Mouse (Mus musculus) hindbrain, embryonic 10.5 days (tissue): Measurements from ENCODE around the gene Lad1. TPM values are rescaled to one million over a fixed set of nuclear protein-coding genes. Genes with fewer than 3 reads are reported as not detected.

Experiments used
- DNase-seq: peaks from one replicate; pipeline ENCODE4 v3.0.0-alpha.2; 2017; ENCODE audit warnings: low spot score
- H3K27ac ChIP-seq: fragments of 300-500 bp; sonication (generic); 2 replicates; pipeline ENCODE4 v1.5.1; 2016; ENCODE audit warnings: mild to moderate bottlenecking, moderate library complexity
- H3K27me3 ChIP-seq: fragments of 300-500 bp; sonication (generic); 2 replicates; pipeline ENCODE4 v1.6.1; 2016; ENCODE audit warnings: mild to moderate bottlenecking; ENCODE audit not compliant: poor library complexity, insufficient read depth, severe bottlenecking
- H3K36me3 ChIP-seq: fragments of 300-500 bp; sonication (generic); 2 replicates; pipeline ENCODE4 v1.6.1; 2016; ENCODE audit warnings: mild to moderate bottlenecking, moderate library complexity
- H3K4me1 ChIP-seq: fragments of 300-500 bp; sonication (generic); replicated peaks from 2 replicates; pipeline ENCODE4 v1.6.1; 2016; ENCODE audit warnings: mild to moderate bottlenecking
- H3K4me3 ChIP-seq: fragments of 300-500 bp; sonication (generic); 2 replicates; pipeline ENCODE4 v1.5.1; 2016; ENCODE audit warnings: mild to moderate bottlenecking, moderate library complexity
- H3K9me3 ChIP-seq: fragments of 300-500 bp; sonication (generic); 2 replicates; pipeline ENCODE4 v1.6.1; 2016; ENCODE audit warnings: mild to moderate bottlenecking, moderate library complexity
- WGBS: fragments of 180-500 bp; shearing (Covaris S2); methylation state at CpG from one replicate; pipeline ENCODE4 v1.1.7; 2016; 5-methylcytosine and 5-hydroxymethylcytosine counted together
- polyA plus RNA-seq: library from polyadenylated mRNA; unstranded; fragments of >200 nt; fragmentation: Nextera tagmentation; extraction: Ambion mirVana; gene quantifications from 2 replicates; pipeline ENCODE4 v1.2.1, GENCODE M21; 2016

Lad1 gene
- polyA plus RNA-seq, 1 experiment from 2014 or later, result 1.0 TPM

- H3K4me3 ChIP-seq, result no peak overlapping the region
- H3K27ac ChIP-seq, result no peak overlapping the region
- H3K27me3 ChIP-seq, result peaks cover 57% of the 10 kb centered on the region
- no peaks in the 10 kb centered on the region for H3K9me3 ChIP-seq
- H3K4me1 ChIP-seq, result 0 out of 2 replicates have a peak, but pooled peaks cover 6% of the 10 kb centered on the region
- WGBS, result 51% methylated on average over 2 of the region's 2 CpGs
- no peaks in the 10 kb centered on the region for H3K36me3 ChIP-seq
- no peak for DNase-seq
Measured at GRCm38 (mm10) chr1:135812618-135813017, 5.8 kb upstream of the Lad1 start.

- no peak for DNase-seq
- Histone ChIP-seq H3K4me1 (peaks cover 6% of the 10 kb centered on the region), H3K4me3 (no peak overlapping the region), H3K27ac (no peak overlapping the region), H3K36me3 (no peaks in the 10 kb centered on the region), H3K9me3 (no peaks in the 10 kb centered on the region), H3K27me3 (peaks cover 60% of the 10 kb centered on the region)
- 74% methylated on average over 4 of the region's 4 CpGs for WGBS
Measured at GRCm38 (mm10) chr1:135813071-135813470, 5.3 kb upstream of the Lad1 start.

GRCm38 (mm10) chr1:135813687-135814395, 4.6 kb upstream of the Lad1 start:
- H3K27ac ChIP-seq, result no peak overlapping the region
- H3K36me3 ChIP-seq, result no peaks in the 10 kb centered on the region
- H3K4me1 ChIP-seq, result peaks cover 14% of the 10 kb centered on the region
- WGBS, result 85% methylated on average over 5 of the region's 5 CpGs
- no peak overlapping the region for H3K4me3 ChIP-seq
- H3K27me3 ChIP-seq, result peaks cover 66% of the 10 kb centered on the region
- H3K9me3 ChIP-seq, result no peaks in the 10 kb centered on the region
- DNase-seq, result no peak

- Histone ChIP-seq H3K36me3 (no peaks in the 10 kb centered on the region), H3K27me3 (peaks cover 73% of the 10 kb centered on the region), H3K4me3 (no peak overlapping the region), H3K27ac (no peak overlapping the region), H3K9me3 (no peaks in the 10 kb centered on the region), H3K4me1 (peaks cover 20% of the 10 kb centered on the region)
- DNase-seq, result no peak
- WGBS, result 86% methylated on average over 5 of the region's 5 CpGs
Measured at GRCm38 (mm10) chr1:135814531-135814930, 3.9 kb upstream of the Lad1 start.

GRCm38 (mm10) chr1:135817595-135817994, 803 bp upstream of the Lad1 start:
- Histone ChIP-seq H3K27me3 (peaks cover 83% of the 10 kb centered on the region), H3K27ac (no peak overlapping the region), H3K9me3 (no peaks in the 10 kb centered on the region), H3K4me3 (no peak overlapping the region), H3K36me3 (no peaks in the 10 kb centered on the region), H3K4me1 (peaks cover 36% of the 10 kb centered on the region)
- DNase-seq, result no peak
- WGBS, result 65% methylated on average over 4 of the region's 4 CpGs

- Histone ChIP-seq H3K4me3 (0 out of 2 replicates have a peak overlapping the region, but pooled peaks have one; percentile 74), H3K27me3 (peaks cover 84% of the 10 kb centered on the region), H3K36me3 (no peaks in the 10 kb centered on the region), H3K4me1 (peaks cover 34% of the 10 kb centered on the region), H3K9me3 (no peaks in the 10 kb centered on the region), H3K27ac (no peak overlapping the region)
- 78% methylated on average over 10 of the region's 10 CpGs for WGBS
- DNase-seq, result no peak
Measured at GRCm38 (mm10) chr1:135820071-135820470, 1.7 kb downstream of the Lad1 start.

GRCm38 (mm10) chr1:135820736-135821364, 2.5 kb downstream of the Lad1 start:
- Histone ChIP-seq H3K9me3 (no peaks in the 10 kb centered on the region), H3K27ac (no peak overlapping the region), H3K36me3 (no peaks in the 10 kb centered on the region), H3K4me1 (peaks cover 34% of the 10 kb centered on the region), H3K4me3 (no peak overlapping the region), H3K27me3 (peaks cover 77% of the 10 kb centered on the region)
- 77% methylated on average over 16 of the region's 16 CpGs for WGBS
- no peak for DNase-seq

- H3K9me3 ChIP-seq, result no peaks in the 10 kb centered on the region
Measured at GRCm38 (mm10) chr1:135821780-135822179, 3.4 kb downstream of the Lad1 start.

GRCm38 (mm10) chr1:135828918-135829317, 10.5 kb downstream of the Lad1 start:
- peak; percentile 47 for DNase-seq
- Histone ChIP-seq H3K36me3 (no peaks in the 10 kb centered on the region), H3K27ac (no peak overlapping the region), H3K9me3 (no peaks in the 10 kb centered on the region), H3K4me1 (0 out of 2 replicates have a peak, but pooled peaks cover under 1% of the 10 kb centered on the region), H3K4me3 (no peak overlapping the region), H3K27me3 (peaks cover 2% of the 10 kb centered on the region; the same call in 1 of the 2 replicates)
- 26% methylated on average over 1 of the region's 1 CpGs for WGBS

More at GRCm38 (mm10) chr1:135821780-135822179, 3.4 kb downstream of the Lad1 start:
- H3K4me3 ChIP-seq, result no peak overlapping the region
- peaks cover 67% of the 10 kb centered on the region for H3K27me3 ChIP-seq
- H3K36me3 ChIP-seq, result no peaks in the 10 kb centered on the region
- peaks cover 34% of the 10 kb centered on the region for H3K4me1 ChIP-seq
- no peak for DNase-seq
- WGBS, result 84% methylated on average over 7 of the region's 7 CpGs
- no peak overlapping the region; the same call in 1 of the 2 replicates for H3K27ac ChIP-seq

- no peaks in the 10 kb centered on the region for H3K9me3 ChIP-seq
- WGBS, result 80% methylated on average over 6 of the region's 6 CpGs
Measured at GRCm38 (mm10) chr1:135834206-135834859, 15.9 kb downstream of the Lad1 start.

GRCm38 (mm10) chr1:135834983-135835382, 16.6 kb downstream of the Lad1 start:
- no peak for DNase-seq
- H3K36me3 ChIP-seq, result no peaks in the 10 kb centered on the region
- no peak overlapping the region for H3K27ac ChIP-seq
- no peaks in the 10 kb centered on the region for H3K9me3 ChIP-seq
- WGBS, result 78% methylated on average over 8 of the region's 8 CpGs
- H3K4me3 ChIP-seq, result no peak overlapping the region
- peaks cover 26% of the 10 kb centered on the region for H3K4me1 ChIP-seq
- H3K27me3 ChIP-seq, result no peaks in the 10 kb centered on the region

More at GRCm38 (mm10) chr1:135834206-135834859, 15.9 kb downstream of the Lad1 start:
- Histone ChIP-seq H3K4me1 (peaks cover 26% of the 10 kb centered on the region), H3K27me3 (no peaks in the 10 kb centered on the region), H3K4me3 (no peak overlapping the region), H3K27ac (no peak overlapping the region), H3K36me3 (no peaks in the 10 kb centered on the region)
- no peak for DNase-seq

- 46% methylated on average over 9 of the region's 9 CpGs for WGBS
- no peaks in the 10 kb centered on the region for H3K9me3 ChIP-seq
- H3K27ac ChIP-seq, result peak within 1 kb of the TSS; percentile 6
- no peak for DNase-seq
- no peak within 1 kb of the TSS for H3K4me3 ChIP-seq
- no peaks in the 10 kb centered on the region for H3K27me3 ChIP-seq
- peaks cover 26% of the 10 kb centered on the region for H3K4me1 ChIP-seq
- no peaks in the 10 kb centered on the region for H3K36me3 ChIP-seq
Measured at GRCm38 (mm10) chr1:135835716-135836483, 17.5 kb downstream of the Lad1 start, which contains the start of gene Tnnt2. Gene Tnnt2 (plus strand): TSS chr1:135836354.
